24 mouse cellular contexts compared by ENCODE assay signal in genomic region chr12:85810959-85811358, GRCm38 (mm10). TPM values are rescaled to one million over a fixed set of nuclear protein-coding genes. Genes with fewer than 3 reads are reported as not detected.
DNase-seq lines count a peak whose midpoint lies in the region; ATAC-seq and TF ChIP-seq lines count a peak whose summit lies in the region.
"Had no signal": no experiment of that assay in that cellular context is flagged by ENCODE, and none has a peak within 500 bp of the region (broad histone marks: within the 10 kb centered on the region; RNA-seq: fewer than 3 reads in every experiment).

No protein-coding gene starts in this region.

- intact Hi-C loops in left cerebral cortex, postnatal 4 days (cut with DNase I) = loop anchor here (10.0 kb wide), 1 partner anchor 316 kb away; no protein-coding TSS in a partner anchor

- no peak overlapping the region for H3K4me3 ChIP-seq in layer of hippocampus, adult 2 months
- H3K4me3 ChIP-seq: embryonic facial prominence, embryonic 10.5 days; embryonic facial prominence, embryonic 13.5 days; erythroblast, embryonic 14.5 days; forebrain, embryonic 12.5 days; forebrain, embryonic 15.5 days; gastrocnemius, adult 2 months had no signal

- DNase-seq in frontal cortex, postnatal 36 days (ENCODE audit: low spot score in 2 of 2) = no peak
- peak; percentile 25 for DNase-seq in left cerebral cortex, postnatal 4 days
- no peak for DNase-seq in left cerebral cortex, adult 9 months (ENCODE audit: low spot score in 2 of 2)
- DNase-seq in testis, postnatal 10 days (ENCODE audit: low spot score) = peak; percentile 23
- no peak for DNase-seq in testis, postnatal 14 days (ENCODE audit: low spot score)
- no peak for DNase-seq in urinary bladder, adult 18-20 months (ENCODE audit: low spot score in 2 of 2)
- DNase-seq in layer of hippocampus, adult 2 months (ENCODE audit: low spot score in 2 of 2) = no peak
- DNase-seq: adrenal gland, adult 2 months; adrenal gland, postnatal 14 days; cerebellum, adult 11-12 months; cerebellum, adult 8-10 months; cerebellum, postnatal 10 days; cerebellum, postnatal 36 days; embryo, embryonic 11 days; gastrocnemius, adult 2 months; gastrocnemius, postnatal 14 days had no signal

- no peak for TF ChIP-seq CTCF in layer of hippocampus, adult 2 months (conservative IDR thresholded peaks at IDR 0.05)

- no peak overlapping the region for H3K27ac ChIP-seq in layer of hippocampus, adult 2 months
- H3K27ac ChIP-seq: embryonic facial prominence, embryonic 10.5 days; embryonic facial prominence, embryonic 13.5 days; forebrain, embryonic 12.5 days; forebrain, embryonic 15.5 days; gastrocnemius, adult 2 months; hindbrain, embryonic 14.5 days had no signal

- ATAC-seq in frontal cortex, adult (ENCODE audit: low TSS enrichment) = peak; percentile 16; the same call in 1 of the 2 replicates
- ATAC-seq: forebrain, embryonic 15.5 days; Patski had no signal

RNA-seq across cellular contexts. Expression of gene Erg28, which starts 13.4 kb away (rescaled TPM):
- 10 to 100 TPM; 77.3 to 83.7 TPM for total RNA-seq in left cerebral cortex, postnatal 4 days (2021)
- total RNA-seq in layer of hippocampus, adult 2 months (2021) = 10 to 100 TPM; 57.2 to 62.6 TPM

RNA-seq across cellular contexts. Expression of gene Ttll5, which starts 13.5 kb away (rescaled TPM):
- total RNA-seq in left cerebral cortex, postnatal 4 days (2021) = 10 to 100 TPM; 30.4 to 36.7 TPM
- total RNA-seq in layer of hippocampus, adult 2 months (2021) = 10 to 100 TPM; 48.5 to 48.6 TPM

Comparison
In these comparisons a context has a peak if more than half of its experiments do, and no peak if none do; other contexts are left out.
1. DNase-seq: peak in left cerebral cortex, postnatal 4 days (single experiment) and testis, postnatal 10 days (single experiment); none in frontal cortex, postnatal 36 days (0 of 2), left cerebral cortex, adult 9 months (0 of 2), testis, postnatal 14 days (single experiment), urinary bladder, adult 18-20 months (0 of 2) and layer of hippocampus, adult 2 months (0 of 2).